Comparison of ENCODE assay signal across 8 mouse cellular contexts in genomic region chr5:136244762-136245540, GRCm38 (mm10). TPM values are rescaled to one million over a fixed set of nuclear protein-coding genes. Genes with fewer than 3 reads are reported as not detected.
DNase-seq lines count a peak whose midpoint lies in the region; ATAC-seq and TF ChIP-seq lines count a peak whose summit lies in the region.

No protein-coding gene starts in this region.

- TF ChIP-seq CTCF in embryonic fibroblast, embryonic 13.5 days (IDR thresholded peaks at IDR 0.05; ENCODE audit: borderline replicate concordance, insufficient read depth, low read length), result no peak
- peak; percentile 40 for TF ChIP-seq CTCF in kidney, postnatal 0 days (IDR thresholded peaks at IDR 0.05; ENCODE audit: low read depth)

- no peak for ATAC-seq in erythroblast, adult 5-6 weeks (replicated peaks; ENCODE audit: low FRiP score, poor library complexity, severe bottlenecking)
- ATAC-seq in heart, embryonic 13.5 days (ENCODE audit: extremely low read depth, insufficient number of reproducible peaks, low FRiP score, low TSS enrichment), result peak; percentile 61
- peak; percentile 59 for ATAC-seq in kidney, postnatal 0 days (replicated peaks; ENCODE audit: low FRiP score, low read depth)
- peak; percentile 64 for ATAC-seq in liver, embryonic 11.5 days (replicated peaks; ENCODE audit: low FRiP score)

- no peaks in the 10 kb centered on the region for H3K36me3 ChIP-seq in erythroblast, embryonic 14.5 days (ENCODE audit: control insufficient read depth)
- H3K36me3 ChIP-seq in heart, embryonic 13.5 days, result peaks cover 5% of the 10 kb centered on the region
- H3K36me3 ChIP-seq in kidney, postnatal 0 days (ENCODE audit: insufficient read depth, low read length), result no peaks in the 10 kb centered on the region
- no peaks in the 10 kb centered on the region for H3K36me3 ChIP-seq in liver, embryonic 11.5 days (ENCODE audit: control insufficient read depth, insufficient read depth, low read length)
- H3K36me3 ChIP-seq in myocyte (ENCODE audit: control insufficient read depth, insufficient read depth), result no peaks in the 10 kb centered on the region
- H3K36me3 ChIP-seq in splenic B cell, adult 2 months (ENCODE audit: control insufficient read depth, insufficient read depth, low read length, poor library complexity, severe bottlenecking), result no peaks in the 10 kb centered on the region

- H3ac ChIP-seq in myocyte (ENCODE audit: control insufficient read depth, insufficient read length), result peak overlapping the region; percentile 54

- H3K4me1 ChIP-seq in erythroblast, embryonic 14.5 days (ENCODE audit: control insufficient read depth), result peaks cover 10% of the 10 kb centered on the region
- no peaks in the 10 kb centered on the region for H3K4me1 ChIP-seq in embryonic fibroblast, embryonic 13.5 days (ENCODE audit: control insufficient read depth, insufficient read depth, low read length)
- H3K4me1 ChIP-seq in heart, embryonic 13.5 days, result peaks cover 15% of the 10 kb centered on the region
- peaks cover 4% of the 10 kb centered on the region; the same call in 1 of the 2 replicates for H3K4me1 ChIP-seq in kidney, postnatal 0 days (replicated peaks; ENCODE audit: insufficient read depth, low read length)
- H3K4me1 ChIP-seq in liver, embryonic 11.5 days (replicated peaks; ENCODE audit: control insufficient read depth, insufficient read depth, low read length), result no peaks in the 10 kb centered on the region; the same call in 1 of the 2 replicates

- H3K4me3 ChIP-seq in erythroblast, embryonic 14.5 days (replicated peaks), result peak overlapping the region; percentile 54
- peak overlapping the region; percentile 61 for H3K4me3 ChIP-seq in embryonic fibroblast, embryonic 13.5 days (ENCODE audit: insufficient read depth, low read length)
- H3K4me3 ChIP-seq in heart, embryonic 13.5 days, result peak overlapping the region; percentile 79
- H3K4me3 ChIP-seq in kidney, postnatal 0 days (replicated peaks; ENCODE audit: low read depth, low read length), result peak overlapping the region; percentile 82
- H3K4me3 ChIP-seq in liver, embryonic 11.5 days (ENCODE audit: low read depth, low read length), result peak overlapping the region; percentile 66
- peak overlapping the region; percentile 57 for H3K4me3 ChIP-seq in myocyte

- whole genome bisulfite sequencing in heart, embryonic 13.5 days, result under 1% methylated on average over 57 of the region's 57 CpGs
- 1% methylated on average over 47 of the region's 57 CpGs for WGBS in kidney, postnatal 0 days
- under 1% methylated on average over 54 of the region's 57 CpGs for WGBS in liver, embryonic 11.5 days

- peak overlapping the region; percentile 86 for H3K27ac ChIP-seq in embryonic fibroblast, embryonic 13.5 days (ENCODE audit: insufficient read depth, low read length)
- peak overlapping the region; percentile 70 for H3K27ac ChIP-seq in heart, embryonic 13.5 days (replicated peaks)
- peak overlapping the region; percentile 83 for H3K27ac ChIP-seq in kidney, postnatal 0 days
- H3K27ac ChIP-seq in liver, embryonic 11.5 days (ENCODE audit: low read depth, low read length), result 0 out of 2 replicates have a peak overlapping the region, but pooled peaks have one; percentile 45

- DNase-seq in kidney, postnatal 0 days (ENCODE audit: low spot score), result peak; percentile 90
- peak; percentile 82 for DNase-seq in liver, embryonic 11.5 days (ENCODE audit: low spot score)
- DNase-seq in splenic B cell, adult 2 months (ENCODE audit: low read depth, low spot score), result peak; percentile 81

- H3K9ac ChIP-seq in heart, embryonic 13.5 days, result peak overlapping the region; percentile 86
- H3K9ac ChIP-seq in kidney, postnatal 0 days (ENCODE audit: low read depth, low read length), result peak overlapping the region; percentile 67
- peak overlapping the region; percentile 58 for H3K9ac ChIP-seq in liver, embryonic 11.5 days (ENCODE audit: low read depth, low read length)

- H3K79me2 ChIP-seq in myocyte (ENCODE audit: control insufficient read depth, insufficient read depth), result no peaks in the 10 kb centered on the region

- peak; percentile 62 for TF ChIP-seq POLR2A in embryonic fibroblast, embryonic 13.5 days (IDR thresholded peaks at IDR 0.05; ENCODE audit: low read depth, low read length)
- TF ChIP-seq POLR2A in myocyte (IDR thresholded peaks at IDR 0.05; ENCODE audit: insufficient read length, low read depth), result peak; percentile 51

- peaks cover 37% of the 10 kb centered on the region for H3K27me3 ChIP-seq in erythroblast, embryonic 14.5 days (ENCODE audit: control insufficient read depth)
- peaks cover 37% of the 10 kb centered on the region for H3K27me3 ChIP-seq in heart, embryonic 13.5 days (replicated peaks)
- H3K27me3 ChIP-seq in kidney, postnatal 0 days (ENCODE audit: insufficient read depth, low read length), result no peaks in the 10 kb centered on the region
- peaks cover 7% of the 10 kb centered on the region; the same call in 1 of the 2 replicates for H3K27me3 ChIP-seq in liver, embryonic 11.5 days (replicated peaks; ENCODE audit: control insufficient read depth, insufficient read depth, low read length)
- H3K27me3 ChIP-seq in myocyte (ENCODE audit: control insufficient read depth, insufficient read depth, insufficient read length), result no peaks in the 10 kb centered on the region
- no peaks in the 10 kb centered on the region for H3K27me3 ChIP-seq in splenic B cell, adult 2 months (ENCODE audit: control insufficient read depth, insufficient read depth, low read length, poor library complexity, severe bottlenecking)

- peak overlapping the region; percentile 98 for H3K4me2 ChIP-seq in heart, embryonic 13.5 days
- H3K4me2 ChIP-seq in kidney, postnatal 0 days (ENCODE audit: low read length), result peak overlapping the region; percentile 98
- peak overlapping the region; percentile 95 for H3K4me2 ChIP-seq in liver, embryonic 11.5 days
- peak overlapping the region; percentile 97 for H3K4me2 ChIP-seq in myocyte (ENCODE audit: low read depth)

- H3K9me3 ChIP-seq in erythroblast, embryonic 14.5 days (ENCODE audit: control insufficient read depth, low read length), result no peaks in the 10 kb centered on the region
- H3K9me3 ChIP-seq in heart, embryonic 13.5 days, result no peaks in the 10 kb centered on the region
- no peaks in the 10 kb centered on the region for H3K9me3 ChIP-seq in kidney, postnatal 0 days (replicated peaks; ENCODE audit: low read length)
- no peaks in the 10 kb centered on the region for H3K9me3 ChIP-seq in liver, embryonic 11.5 days (ENCODE audit: control insufficient read depth, low read length)

TF ChIP-seq in myocyte, 11 proteins besides CTCF, POLR2A, EP300 and RAD21:
- TF ChIP-seq MYOD1 (IDR thresholded peaks at IDR 0.05; ENCODE audit: control insufficient read depth in 1 of 3, insufficient read length in 2 of 3, low read depth in 2 of 3) (no peak), CEBPB (IDR thresholded peaks at IDR 0.05; ENCODE audit: insufficient read depth, poor library complexity, severe bottlenecking) (peak; percentile 79), POLR2AphosphoS2 (IDR thresholded peaks at IDR 0.05; ENCODE audit: insufficient read length, low read depth) (peak; percentile 53), TCF3 (IDR thresholded peaks at IDR 0.05; ENCODE audit: insufficient read length, low read depth) (no peak), REST (IDR thresholded peaks at IDR 0.05; ENCODE audit: insufficient read depth, insufficient read length) (no peak)

RNA-seq across cellular contexts. Expression of gene Sh2b2, which starts 1.4 kb away (rescaled TPM):
- polyA plus RNA-seq in erythroblast, embryonic 14.5 days (2012), result 0.03 and 0.05 TPM in 2 replicates
- total RNA-seq in erythroblast, adult 5-6 weeks (2015; ENCODE audit: low replicate concordance), result 1.5 and 3.8 TPM in 2 replicates
- total RNA-seq in erythroblast, adult 5-6 weeks (2017; ENCODE audit: low replicate concordance), result 1.8 and 5.0 TPM in 2 replicates
- 1.3 and 2.0 TPM in 2 replicates for polyA plus RNA-seq in embryonic fibroblast, embryonic 13.5 days (2011; ENCODE audit: insufficient read length, low read depth, missing spikeins)
- polyA plus RNA-seq in heart, embryonic 13.5 days (2015; fragmentation: Nextera tagmentation; extraction: Ambion mirVana), result 1.5 and 1.7 TPM in 2 replicates
- polyA plus RNA-seq in kidney, postnatal 0 days (2015; fragmentation: Nextera tagmentation; extraction: Ambion mirVana), result 3.1 and 4.1 TPM in 2 replicates
- polyA plus RNA-seq in liver, embryonic 11.5 days (2014; fragmentation: Nextera tagmentation; extraction: Ambion mirVana), result 3.4 and 4.6 TPM in 2 replicates
- polyA plus RNA-seq in myocyte (2012; fragmentation: generic; extraction: Trizol), result 7.7 TPM

RNA-seq across cellular contexts. Expression of gene Prkrip1, which starts 46.2 kb away (rescaled TPM):
- 7.3 and 7.9 TPM in 2 replicates for polyA plus RNA-seq in erythroblast, embryonic 14.5 days (2012)
- total RNA-seq in erythroblast, adult 5-6 weeks (2015; ENCODE audit: low replicate concordance), result 1.5 and 6.1 TPM in 2 replicates
- 4.9 and 14.5 TPM in 2 replicates for total RNA-seq in erythroblast, adult 5-6 weeks (2017; ENCODE audit: low replicate concordance)
- polyA plus RNA-seq in embryonic fibroblast, embryonic 13.5 days (2011; ENCODE audit: insufficient read length, low read depth, missing spikeins), result 39.4 TPM in 2 replicates
- 35.1 and 43.4 TPM in 2 replicates for polyA plus RNA-seq in heart, embryonic 13.5 days (2015; fragmentation: Nextera tagmentation; extraction: Ambion mirVana)
- polyA plus RNA-seq in kidney, postnatal 0 days (2015; fragmentation: Nextera tagmentation; extraction: Ambion mirVana), result 44.2 and 46.6 TPM in 2 replicates
- 59.9 and 65.5 TPM in 2 replicates for polyA plus RNA-seq in liver, embryonic 11.5 days (2014; fragmentation: Nextera tagmentation; extraction: Ambion mirVana)
- 58.4 TPM for polyA plus RNA-seq in myocyte (2012; fragmentation: generic; extraction: Trizol)
